Mouse (Mus musculus): Measurements from ENCODE around the gene Ctps2. TPM values are rescaled to one million over a fixed set of nuclear protein-coding genes. Genes with fewer than 3 reads are reported as not detected.
A peak's percentile ranks its signal among the peaks of the same experiment; 100 is the strongest.
"Not testable (repeated sequence)": the region's sequence is repeated elsewhere in the genome, so short reads cannot be mapped to it uniquely, and the experiment has no call there.

Gene Ctps2
- total RNA-seq (2015) (131 and 148 TPM in 2 replicates), total RNA-seq (2017) (65.1 and 65.6 TPM in 2 replicates)

DNA sequence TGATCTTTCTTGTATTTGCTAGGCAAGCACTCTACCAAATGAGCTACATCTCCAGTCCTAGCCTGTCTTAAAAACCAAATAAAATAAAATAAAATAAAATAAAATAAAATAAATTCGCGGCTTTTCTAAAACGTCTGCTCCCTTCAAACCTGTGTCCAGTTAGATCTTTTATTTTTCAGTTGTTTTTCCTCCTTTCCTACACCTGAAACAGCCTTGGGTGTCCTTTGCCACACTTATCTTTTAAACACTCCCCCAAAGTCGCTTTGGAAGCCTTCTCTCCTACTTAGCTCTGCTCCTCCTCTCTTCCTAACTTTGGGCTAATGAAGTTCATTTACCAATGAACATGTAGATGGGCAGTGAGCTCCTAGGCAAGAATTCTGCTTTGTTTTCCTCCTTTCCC is at the start of gene Ctps2:
Gene Ctps2, plus strand, starts transcription at position 301 of the 400 bp plus-strand sequence.
- ATAC-seq (replicated peaks; ENCODE audit: poor library complexity): 0 out of 2 replicates have a peak, but pooled peaks have one; percentile 1

- ATAC-seq (replicated peaks; ENCODE audit: poor library complexity): peak; percentile 83
Observed at GRCm38 (mm10) chrX:162868294-162868965, 32.6 kb upstream of the Ctps2 start.

DNA sequence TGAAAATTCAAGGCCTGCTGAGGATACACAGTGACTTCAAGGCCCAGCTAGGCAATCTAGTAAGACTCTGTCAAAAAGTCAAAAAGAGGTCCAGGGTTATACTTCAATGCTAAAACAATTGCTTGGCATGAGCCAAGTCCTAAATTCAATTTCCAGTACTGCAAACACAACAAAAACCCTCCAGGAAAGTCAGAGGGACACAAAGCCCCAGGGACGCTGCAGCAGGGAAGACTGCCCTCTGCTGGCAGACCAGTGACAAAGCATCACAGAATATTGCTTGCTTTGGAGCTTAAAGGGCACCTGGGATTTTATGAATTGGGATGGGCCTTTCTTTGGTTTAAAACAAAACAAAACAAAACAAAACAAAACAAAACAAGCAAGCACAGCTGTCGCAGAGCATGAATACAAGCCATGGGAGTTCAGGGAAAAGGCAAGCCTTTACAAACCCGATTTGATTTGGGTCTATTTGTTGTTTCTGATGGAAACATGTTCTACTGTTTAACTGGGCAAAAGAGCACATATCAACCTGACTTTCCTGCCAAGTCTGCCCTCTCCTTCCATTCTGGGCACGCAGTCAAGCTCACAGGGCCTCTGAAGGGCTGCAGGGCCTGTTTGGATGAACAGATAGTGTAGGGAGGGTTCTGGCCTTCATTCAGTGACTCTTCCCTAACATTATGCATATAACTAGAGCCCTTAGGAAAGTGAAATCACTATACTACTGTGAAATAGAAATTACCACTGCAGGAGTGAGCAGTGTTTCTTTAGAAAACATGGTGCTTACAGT is 29.1 kb upstream of the Ctps2 start:
- peak; percentile 83 for ATAC-seq (replicated peaks; ENCODE audit: poor library complexity)

DNA sequence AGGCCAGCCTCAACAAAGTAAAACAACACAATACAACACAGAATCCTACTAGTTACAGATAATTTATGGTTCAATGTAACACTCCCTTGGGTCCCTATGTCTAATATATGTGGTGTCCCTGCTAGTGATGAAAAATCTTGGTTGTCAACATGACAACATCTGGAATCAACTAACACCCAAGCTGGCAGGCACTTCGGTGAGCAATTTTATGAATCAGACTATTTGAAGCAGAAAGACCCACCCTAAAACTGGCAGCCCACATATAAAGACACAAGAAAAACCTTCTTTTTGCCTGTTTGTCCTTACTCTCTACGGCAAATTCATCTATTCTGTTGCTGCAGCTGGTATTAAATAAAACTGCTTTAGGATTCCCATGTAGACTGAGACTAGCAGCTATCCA is 27.3 kb upstream of the Ctps2 start:
- ATAC-seq (replicated peaks; ENCODE audit: poor library complexity): no peak

DNA sequence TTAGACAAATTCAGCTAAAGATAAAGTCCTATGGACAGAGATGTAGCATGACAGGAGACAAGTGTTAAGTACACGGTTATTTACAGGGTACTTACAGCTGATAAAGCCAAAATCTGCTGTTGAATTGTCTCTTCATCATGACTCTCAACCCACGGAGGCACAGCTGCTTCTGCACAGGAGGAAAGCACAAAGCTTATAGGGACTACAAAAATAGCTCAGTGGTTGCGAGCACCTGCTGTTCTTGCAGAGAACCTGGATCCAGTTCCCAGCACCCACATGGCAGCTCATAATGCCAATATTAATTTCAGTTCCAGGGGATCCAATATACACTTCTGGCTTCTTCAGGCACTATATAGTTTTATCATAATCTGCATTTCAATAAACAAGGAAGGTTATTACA is 22.8 kb upstream of the Ctps2 start:
- ATAC-seq (replicated peaks; ENCODE audit: poor library complexity): no peak

- ATAC-seq (replicated peaks; ENCODE audit: poor library complexity): peak; percentile 99
Observed at GRCm38 (mm10) chrX:162887931-162888511, 13.0 kb upstream of the Ctps2 start, which contains the start of gene Syap1. Gene Syap1, minus strand, starts transcription at chrX:162888447.

DNA sequence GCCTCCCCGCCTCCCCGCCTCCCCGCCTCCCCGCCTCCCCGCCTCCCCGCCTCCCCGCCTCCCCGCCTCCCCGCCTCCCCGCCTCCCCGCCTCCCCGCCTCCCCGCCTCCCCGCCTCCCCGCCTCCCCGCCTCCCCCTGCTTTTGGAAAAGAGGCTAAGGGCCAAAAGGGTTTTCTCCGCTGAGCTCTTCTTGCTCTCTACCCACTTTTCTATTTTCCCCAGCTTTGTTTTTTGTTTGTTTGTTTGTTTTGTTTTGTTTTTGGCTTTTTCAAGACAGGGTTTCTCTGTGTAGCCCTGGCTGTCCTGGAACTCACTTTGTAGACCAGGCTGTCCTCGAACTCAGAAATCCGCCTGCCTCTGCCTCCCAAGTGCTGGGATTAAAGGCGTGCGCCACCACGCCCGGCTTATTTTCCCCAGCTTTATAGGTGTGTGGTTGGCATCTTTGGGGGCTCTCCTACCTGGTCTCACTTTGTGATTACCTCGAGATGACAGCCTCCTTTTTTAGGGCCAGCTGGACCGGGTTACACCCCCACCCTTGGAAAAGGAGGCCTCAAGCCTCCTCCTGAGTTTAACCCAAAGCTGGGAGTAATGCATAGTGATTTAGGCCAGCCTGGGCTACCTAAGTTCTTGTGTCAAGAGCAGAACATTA is 12.3 kb upstream of the Ctps2 start:
- not testable (repeated sequence) for ATAC-seq (replicated peaks; ENCODE audit: poor library complexity)

GRCm38 (mm10) chrX:162901371-162902039 is 467 bp downstream of the Ctps2 start:
- peak; percentile 81 for ATAC-seq (replicated peaks; ENCODE audit: poor library complexity)

DNA sequence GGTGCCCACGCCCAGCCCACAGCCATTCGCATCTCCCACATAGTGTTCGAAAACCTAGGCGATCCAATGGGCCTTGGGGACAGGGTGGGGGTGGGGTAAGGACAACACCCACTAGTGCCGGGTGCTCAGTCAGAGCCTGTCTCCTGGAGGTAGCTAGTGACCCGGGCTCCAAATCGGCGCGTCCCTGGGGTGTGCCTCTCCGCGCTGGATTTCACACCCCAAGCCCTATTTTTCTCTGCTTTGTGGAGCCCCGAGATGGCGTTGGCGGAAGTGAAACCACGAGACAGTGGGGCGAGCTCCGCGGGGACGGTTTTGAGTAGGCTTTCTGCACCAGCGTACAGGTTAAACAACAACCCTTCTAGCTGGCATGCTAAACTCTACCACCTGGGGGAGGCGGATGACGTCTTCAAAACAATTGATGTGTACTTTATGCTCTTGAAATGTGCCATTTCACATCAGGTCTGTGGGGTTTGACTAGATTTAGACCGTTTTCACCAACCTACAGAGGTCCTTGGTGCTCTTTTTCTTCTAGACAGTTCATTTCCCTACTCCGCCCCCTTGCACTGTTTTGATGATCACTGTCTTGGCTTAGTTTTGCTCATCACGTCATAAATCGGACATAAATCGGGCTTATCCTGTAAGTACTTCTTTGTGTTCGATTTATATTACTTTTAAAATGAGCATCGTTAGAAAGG is 1.1 kb downstream of the Ctps2 start:
- ATAC-seq (replicated peaks; ENCODE audit: poor library complexity): peak; percentile 67

DNA sequence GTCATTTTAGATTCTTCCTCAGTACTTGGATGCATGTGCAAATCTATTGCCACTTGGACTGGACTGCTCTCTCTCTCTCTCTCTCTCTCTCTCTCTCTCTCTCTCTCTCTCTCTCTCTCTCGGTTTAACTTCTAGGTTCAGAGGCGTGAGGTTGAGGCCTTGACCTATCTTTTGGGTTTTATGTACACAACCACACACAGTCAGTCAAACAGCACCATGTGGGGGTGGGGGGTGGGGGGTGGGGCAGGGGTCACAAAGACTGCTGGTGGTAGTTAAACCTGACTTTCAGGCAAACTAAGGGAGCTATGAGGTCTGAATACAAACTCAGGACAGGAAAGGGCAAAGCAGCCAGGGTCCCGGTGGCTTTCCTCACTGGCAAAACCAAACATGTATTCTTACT is 6.5 kb downstream of the Ctps2 start:
- ATAC-seq (replicated peaks; ENCODE audit: poor library complexity): no peak

DNA sequence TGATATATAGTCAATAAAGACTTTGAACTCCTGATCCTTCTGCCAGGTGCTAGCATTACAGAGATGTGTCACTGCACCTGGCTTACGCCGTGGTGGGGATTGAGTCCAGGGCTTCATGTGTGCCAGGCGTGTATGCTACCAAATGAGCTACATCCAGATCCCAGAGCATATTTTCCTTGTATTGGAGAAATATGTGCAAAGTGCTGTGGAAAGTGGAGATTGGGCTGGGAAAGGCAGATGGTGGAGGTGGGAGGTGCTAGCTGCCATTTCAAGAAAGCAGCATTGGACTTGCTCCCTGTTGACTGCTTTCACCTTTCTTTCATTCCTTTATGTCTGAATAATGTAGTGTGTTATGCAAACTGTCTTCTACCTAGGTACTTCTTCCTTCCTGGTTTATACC is 12.6 kb downstream of the Ctps2 start:
- no peak for ATAC-seq (replicated peaks; ENCODE audit: poor library complexity)

DNA sequence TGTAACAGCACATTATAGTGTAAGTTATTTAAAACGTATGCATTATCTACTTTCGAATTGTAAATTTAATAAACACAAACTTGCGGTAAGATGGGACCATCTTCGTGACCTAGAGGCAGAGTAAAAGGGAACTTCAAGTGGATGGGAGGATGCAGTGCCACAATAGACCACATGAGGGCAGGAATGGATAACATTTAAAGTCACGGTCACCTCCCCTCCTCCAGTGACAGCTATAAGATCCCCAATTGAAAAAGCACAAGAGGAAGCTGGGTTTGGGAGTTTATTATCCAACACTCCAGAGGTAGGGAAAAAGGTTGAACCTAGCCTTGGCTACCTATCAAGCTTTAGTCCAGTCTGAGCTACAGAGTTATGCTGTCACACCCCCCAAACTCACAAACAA is 14.7 kb downstream of the Ctps2 start:
- ATAC-seq (replicated peaks; ENCODE audit: poor library complexity): peak; percentile 100

- no peak for ATAC-seq (replicated peaks; ENCODE audit: poor library complexity)
Observed at GRCm38 (mm10) chrX:162921487-162922125, 20.6 kb downstream of the Ctps2 start.

- no peak for ATAC-seq (replicated peaks; ENCODE audit: poor library complexity)
Observed at GRCm38 (mm10) chrX:162931467-162931866, 30.4 kb downstream of the Ctps2 start.

GRCm38 (mm10) chrX:162942027-162942426 is 41.0 kb downstream of the Ctps2 start:
- ATAC-seq (replicated peaks; ENCODE audit: poor library complexity): no peak

- peak; percentile 76 for ATAC-seq (replicated peaks; ENCODE audit: poor library complexity)
Observed at GRCm38 (mm10) chrX:162949811-162950439, 48.9 kb downstream of the Ctps2 start.

DNA sequence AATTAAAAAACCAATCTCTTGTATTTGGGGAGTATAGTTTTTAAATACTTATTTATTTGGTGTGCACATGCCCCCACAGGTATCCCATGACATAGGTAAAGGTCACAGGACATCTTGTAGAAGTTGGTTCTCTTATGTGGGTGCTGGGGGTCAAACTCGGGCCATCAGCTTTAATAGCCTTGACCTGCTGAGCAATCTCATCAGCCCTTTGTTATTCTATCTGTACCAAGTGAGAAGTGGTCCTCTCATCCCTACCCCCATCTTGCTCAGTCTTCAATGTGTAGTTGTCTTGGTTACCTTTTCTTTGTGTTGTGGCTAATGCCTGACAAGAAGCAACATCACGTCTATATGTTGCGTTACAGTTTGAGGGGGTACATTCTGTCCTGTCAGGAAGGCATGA is 56.9 kb downstream of the Ctps2 start:
- ATAC-seq (replicated peaks; ENCODE audit: poor library complexity): no peak

- ATAC-seq (replicated peaks; ENCODE audit: poor library complexity): no peak
Observed at GRCm38 (mm10) chrX:162963840-162964239, 62.8 kb downstream of the Ctps2 start.

DNA sequence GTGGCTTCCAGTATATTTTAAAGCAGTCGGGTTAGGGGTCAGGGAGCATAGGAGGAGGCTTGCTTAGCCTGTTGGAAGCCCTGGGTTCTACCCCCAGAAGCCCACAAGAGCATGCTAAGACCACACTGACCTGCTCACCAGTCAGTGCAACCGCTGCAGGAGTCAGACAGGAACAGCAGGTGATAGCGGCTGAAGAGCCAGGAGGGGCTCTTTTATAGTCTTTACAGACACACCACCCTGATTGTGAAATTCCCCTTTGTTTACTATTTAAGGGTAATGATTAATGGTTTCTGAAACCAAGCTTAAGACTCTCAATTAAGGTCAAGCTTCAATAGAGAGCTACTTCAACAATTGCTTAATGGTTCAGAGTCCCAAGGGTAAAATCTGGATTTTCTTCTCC is 63.3 kb downstream of the Ctps2 start, which contains the start of gene S100g:
Gene S100g, minus strand, starts transcription at position 217 of the 400 bp plus-strand sequence.
- ATAC-seq (replicated peaks; ENCODE audit: poor library complexity): no peak
